Mouse (Mus musculus) left cerebral cortex, adult 18-20 months (tissue): Measurements from ENCODE around the gene Pth2r. TPM values are rescaled to one million over a fixed set of nuclear protein-coding genes. Genes with fewer than 3 reads are reported as not detected.

Source experiments
- DNase-seq, 2 experiments: peaks; one replicate each; pipeline ENCODE4 v3.0.0; 2021 to 2022; ENCODE audit warnings: low spot score in 2 of 2, mixed read lengths in 1 of 2
- long read RNA-seq, 2 experiments: library from polyadenylated mRNA; stranded (forward); transcript quantifications; one replicate each; pipeline ENCODE4 v2.0.0; 2021
- total RNA-seq, 2 experiments: library from RNA; stranded (reverse); gene quantifications; 2 replicates each; pipeline ENCODE4 v1.2.3; 2021

The Pth2r gene
- total RNA-seq: 1 to 10 TPM; 1.7 to 1.9 TPM
- long read RNA-seq, experiment 1, partial matches to known transcripts: 0 of 3 reads
- long read RNA-seq, experiment 1, other reads (novel, unspliced or antisense): 2 of 3 reads
- long read RNA-seq, experiment 2, partial matches to known transcripts: 0 of 3 reads
- long read RNA-seq, experiment 2, other reads (novel, unspliced or antisense): 0 of 3 reads

DNA sequence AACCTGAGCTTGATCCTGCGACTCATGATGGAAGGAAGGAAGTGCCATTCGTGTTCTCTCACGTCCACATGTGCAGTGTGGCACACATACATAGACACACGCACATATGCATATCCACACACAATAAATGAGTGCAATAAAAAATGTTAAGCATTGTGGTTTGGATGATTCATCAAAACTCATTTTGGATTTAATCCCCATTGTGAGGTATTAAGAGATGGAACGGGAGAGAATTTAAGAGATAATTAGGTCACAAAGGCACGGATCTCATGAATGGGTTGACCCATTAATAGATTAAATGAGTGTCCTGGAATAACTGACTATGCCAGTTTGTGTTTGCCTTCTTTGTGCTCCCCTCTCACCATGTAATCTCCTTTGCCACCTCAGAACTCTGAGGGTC, at the start of gene Pth2r:
Pth2r (plus strand) TSS at position 301 of the 400 bp plus-strand sequence.
- no peak for DNase-seq

DNA sequence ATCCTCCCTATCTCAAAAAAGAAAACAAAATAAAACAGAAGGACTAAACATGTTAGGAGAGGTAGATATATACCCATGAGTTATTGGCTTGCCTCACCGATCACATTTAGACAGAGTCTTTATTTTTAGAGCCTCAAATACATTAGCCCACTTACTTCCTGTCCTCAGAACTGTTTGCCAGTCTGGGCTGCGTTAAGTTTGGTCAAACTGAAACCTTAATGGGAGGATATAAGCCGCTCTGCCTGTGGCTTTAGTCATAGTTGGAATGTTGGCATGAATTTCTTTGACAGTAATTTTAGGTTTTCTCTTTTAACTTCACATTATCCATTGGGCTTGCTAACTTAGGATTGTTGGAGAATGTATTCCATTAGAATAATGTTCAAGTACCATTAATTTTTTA, 44.1 kb upstream of the Pth2r start:
- no peak for DNase-seq

DNA sequence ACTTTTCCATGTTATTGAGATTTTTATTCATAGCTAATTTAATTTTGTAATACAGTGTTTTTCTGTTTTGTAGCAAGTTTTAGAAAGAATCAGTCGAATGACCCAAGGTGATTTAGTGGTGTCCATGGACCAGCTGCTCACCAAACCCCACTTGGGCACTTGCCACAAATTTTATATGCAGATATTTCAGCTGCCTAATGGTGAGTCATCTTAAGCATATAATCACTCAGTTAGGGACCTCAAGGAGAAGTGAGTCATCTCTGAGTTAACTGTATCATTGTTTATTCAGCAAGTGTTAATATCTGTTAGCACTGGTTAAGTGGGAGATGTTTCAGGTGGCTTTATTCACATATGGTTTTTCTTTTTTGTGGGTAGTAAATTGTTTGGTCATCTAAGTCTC, 36.2 kb upstream of the Pth2r start:
- DNase-seq: no peak

DNA sequence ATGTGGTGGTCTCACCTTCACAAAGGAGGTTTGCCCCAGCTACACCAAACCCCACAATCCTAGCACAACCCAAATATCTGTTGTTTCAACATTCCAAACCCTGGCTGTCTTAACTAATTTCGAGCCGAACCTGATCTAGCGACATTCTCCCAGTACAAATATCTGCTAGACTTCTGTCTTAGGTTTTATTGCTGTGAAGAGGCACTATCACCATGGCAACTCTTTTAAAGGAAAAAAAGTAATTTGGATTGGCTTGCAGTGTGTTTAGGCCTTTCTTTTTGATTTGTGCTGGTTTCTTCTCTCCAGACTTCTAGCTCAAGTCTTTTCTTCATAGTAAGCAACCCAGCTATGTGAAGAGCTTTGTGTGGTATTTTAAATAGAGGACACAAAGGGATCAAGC, 1.4 kb upstream of the Pth2r start:
- DNase-seq: no peak

DNA sequence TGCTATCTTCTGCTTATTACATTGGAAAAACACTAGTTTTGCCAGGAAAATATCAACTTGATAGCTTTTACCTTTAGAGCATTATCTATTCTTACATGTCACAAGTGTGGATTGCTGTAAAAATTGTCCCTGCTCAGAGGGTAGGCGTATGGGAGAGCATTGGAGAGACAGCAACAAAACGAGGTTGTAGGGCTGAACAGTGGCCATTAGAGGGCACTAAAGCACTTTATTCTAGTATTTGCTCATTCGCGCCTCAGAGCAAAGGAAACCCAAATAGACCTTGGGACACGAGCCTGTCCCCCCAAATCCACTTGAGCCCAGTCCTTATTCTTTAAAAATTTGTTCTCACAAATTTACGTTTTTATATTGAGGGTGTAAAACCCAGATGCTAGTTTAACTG, 910 bp downstream of the Pth2r start:
- DNase-seq: peak; percentile 59 to 60

DNA sequence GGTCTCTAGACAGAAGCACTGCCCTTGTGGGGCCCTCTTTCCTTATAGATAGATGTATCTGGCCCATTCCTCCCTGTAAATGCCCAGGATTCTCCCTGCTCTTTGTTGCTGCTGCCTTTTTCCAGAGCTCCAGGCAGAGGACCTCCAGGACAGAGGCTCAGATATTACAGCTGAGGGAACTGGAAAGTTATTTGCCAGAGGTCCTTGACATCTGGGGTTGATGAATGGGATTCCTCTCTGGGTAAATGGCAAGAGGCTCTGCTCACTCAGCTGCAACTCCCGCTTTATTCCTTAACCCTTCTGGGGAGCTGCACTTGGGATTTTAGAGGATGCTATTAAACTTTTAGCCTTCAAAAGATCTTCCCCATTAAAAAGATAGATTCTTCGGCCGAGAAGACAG, 26.6 kb downstream of the Pth2r start:
- DNase-seq: no peak

DNA sequence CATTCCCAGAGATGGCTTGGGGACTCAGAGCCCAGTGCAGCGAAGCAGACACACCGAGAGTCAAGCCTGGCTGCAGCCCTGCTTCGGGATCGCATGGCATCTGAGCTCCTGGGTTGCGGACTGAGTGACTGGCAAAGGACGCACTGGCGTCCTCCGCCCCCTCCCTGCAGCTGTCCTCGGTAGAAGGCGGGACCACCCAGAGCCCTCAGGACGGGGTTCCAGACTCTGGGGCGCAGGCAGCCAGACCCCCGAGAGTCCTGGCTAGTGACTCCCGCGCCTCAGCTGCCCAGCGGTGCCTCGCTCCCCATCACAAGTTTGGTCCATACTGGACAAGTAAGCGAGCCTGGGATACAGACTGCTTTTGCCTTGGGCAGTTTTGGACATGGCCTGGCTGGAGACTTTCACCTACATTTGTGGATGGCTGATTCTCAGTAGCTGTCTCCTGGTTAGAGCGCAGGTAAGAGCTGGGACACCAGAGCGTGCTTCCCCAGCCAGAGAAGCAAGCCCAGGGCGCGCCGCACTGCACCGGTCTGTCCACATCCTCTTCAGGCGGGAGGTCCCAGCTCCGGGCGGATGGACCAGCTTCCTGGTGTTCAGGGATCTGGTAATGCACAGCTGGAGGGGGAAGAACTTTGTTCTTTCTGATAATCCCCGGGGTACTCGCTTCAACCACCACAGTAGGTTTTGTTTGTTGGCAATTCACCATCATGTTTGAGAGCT, 29.5 kb downstream of the Pth2r start:
- peak; percentile 13 to 14 for DNase-seq

DNA sequence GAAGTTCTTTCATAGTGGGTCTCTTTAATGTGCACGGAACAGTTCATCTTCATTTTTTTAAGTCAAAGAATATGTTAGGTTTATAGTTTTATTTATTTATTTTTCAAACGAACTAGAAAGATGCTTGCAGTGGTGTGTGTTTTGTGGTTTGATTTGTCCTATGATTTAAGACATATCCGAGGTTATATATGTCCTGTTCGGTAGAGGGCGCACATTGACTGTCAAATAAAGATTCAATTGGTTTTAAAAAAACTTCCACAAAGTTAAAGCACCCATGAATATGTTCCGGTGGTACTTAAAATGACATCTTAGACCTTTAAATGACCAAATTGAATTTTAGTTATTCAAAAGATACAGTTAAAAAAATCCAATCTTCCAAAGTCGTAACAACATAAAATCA, 30.3 kb downstream of the Pth2r start:
- DNase-seq: peak; percentile 37 to 55

DNA sequence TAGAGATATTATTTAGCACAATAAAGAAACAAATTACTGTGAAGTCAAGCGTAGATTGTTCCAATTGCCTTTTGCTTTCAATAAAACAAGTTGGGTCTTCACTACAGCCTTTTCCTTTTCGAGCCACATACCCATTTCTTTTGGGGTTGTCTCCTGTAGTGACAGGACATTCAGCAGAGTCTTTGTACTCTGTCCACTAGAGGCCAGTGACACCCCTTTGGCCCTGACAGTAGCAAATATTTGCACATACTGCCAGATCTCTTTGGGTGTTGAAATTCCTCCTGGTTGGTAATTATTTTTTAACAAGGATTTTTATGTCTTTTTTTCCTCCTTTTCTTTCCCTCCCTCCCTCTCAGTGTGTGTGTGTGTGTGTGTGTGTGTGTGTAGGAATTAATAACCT, 31.0 kb downstream of the Pth2r start:
- DNase-seq: no peak

DNA sequence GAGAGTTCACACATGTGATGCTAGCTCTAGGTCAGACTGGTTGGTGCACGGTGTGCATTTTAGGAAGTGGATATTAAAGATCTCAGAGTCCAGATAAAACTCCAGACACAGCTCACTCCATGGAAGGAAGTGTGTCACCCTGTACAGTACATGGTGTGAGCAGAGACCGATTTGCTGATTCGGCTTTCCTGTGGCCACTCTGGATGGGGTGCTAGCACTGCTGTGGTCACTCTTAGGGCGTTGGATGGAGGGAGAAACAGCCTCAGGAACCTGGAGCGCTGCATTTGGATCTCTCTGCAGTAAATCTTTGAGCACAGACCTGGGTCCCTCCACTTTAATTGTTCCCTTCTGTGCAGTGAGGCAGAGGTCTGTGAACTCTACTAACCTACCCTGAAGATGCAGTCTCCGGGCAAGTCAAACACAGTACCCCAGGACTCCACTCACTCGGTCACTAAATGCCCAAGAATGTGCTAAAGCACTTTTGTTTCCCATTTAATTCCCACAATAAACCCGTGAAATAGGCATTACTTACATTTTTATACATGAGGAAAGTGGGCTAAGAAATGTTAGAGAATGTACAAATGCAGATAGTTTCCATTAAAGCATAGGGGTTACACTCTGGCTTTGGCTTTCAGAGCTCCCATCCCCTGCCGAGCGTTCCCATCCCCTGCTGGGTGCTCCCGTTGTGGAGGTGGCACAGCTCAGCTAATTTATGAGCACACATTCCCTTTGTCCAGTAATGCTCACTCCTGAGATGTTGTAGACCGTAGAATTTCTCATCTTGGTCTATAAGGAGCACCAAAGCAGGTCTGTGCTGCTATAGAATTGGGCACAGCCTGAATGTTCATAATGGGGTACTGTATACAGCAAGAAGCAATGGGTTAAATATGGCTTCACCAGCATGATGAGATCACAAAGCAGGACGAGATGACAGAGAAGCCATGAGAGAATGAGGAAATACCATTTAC, 32.5 kb downstream of the Pth2r start:
- DNase-seq: no peak

DNA sequence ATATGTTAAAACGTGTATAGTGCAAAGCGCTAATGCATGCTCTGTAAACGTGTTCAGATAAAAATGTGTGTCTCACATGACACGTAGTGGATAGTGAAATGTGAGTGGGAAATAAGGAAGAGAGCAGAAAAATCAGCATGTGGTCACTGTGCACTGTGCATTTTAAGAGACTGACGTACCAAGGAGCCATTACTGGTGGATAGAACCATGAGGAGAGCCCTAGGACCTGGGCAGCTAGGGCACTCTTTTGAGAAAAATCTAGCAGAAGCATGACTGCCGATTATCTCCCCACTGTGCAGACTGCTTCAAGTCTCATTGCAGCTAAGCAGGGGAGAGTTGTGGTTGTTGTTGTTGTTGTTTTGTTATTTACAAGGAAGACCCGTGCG, 33.2 kb downstream of the Pth2r start:
- DNase-seq: no peak

DNA sequence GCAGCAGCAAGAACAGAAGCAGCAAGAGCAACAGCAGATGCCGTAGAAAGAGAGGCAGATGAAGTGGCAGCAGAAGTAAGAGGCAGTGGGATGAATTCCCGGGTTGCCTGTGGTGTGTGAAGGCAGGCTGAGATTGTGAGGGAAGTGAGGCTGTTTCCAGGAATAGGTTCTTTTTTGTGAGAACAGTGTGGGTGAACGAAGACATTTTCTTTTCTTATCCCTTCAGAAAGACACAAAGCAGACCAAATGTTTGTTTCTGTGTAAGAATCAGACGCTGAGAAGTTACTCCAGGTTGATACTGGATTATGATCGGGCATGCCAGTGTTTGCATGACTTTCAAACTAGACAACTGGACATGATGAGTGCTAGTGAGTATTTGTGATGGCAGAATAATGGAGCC, 52.2 kb downstream of the Pth2r start:
- peak; percentile 50 to 61 for DNase-seq

DNA sequence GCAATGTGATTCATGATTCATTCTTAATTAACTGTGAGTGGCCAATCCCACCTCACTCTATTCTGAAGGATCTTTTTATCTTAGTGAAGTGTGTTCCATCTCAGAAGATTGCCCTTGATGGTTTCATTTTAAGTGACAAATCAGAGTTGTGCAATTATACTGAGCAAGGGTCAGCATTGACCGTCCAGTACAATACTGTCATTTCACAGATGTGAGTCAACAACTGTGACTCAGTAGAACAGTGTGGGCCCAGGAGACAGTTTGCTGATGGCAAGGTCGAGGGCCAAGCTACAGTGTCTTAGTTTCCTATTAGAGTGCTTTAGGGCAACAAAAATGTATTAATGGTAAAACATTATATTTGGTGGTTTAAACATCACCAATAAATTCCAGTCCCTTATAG, 55.9 kb downstream of the Pth2r start:
- no peak for DNase-seq

DNA sequence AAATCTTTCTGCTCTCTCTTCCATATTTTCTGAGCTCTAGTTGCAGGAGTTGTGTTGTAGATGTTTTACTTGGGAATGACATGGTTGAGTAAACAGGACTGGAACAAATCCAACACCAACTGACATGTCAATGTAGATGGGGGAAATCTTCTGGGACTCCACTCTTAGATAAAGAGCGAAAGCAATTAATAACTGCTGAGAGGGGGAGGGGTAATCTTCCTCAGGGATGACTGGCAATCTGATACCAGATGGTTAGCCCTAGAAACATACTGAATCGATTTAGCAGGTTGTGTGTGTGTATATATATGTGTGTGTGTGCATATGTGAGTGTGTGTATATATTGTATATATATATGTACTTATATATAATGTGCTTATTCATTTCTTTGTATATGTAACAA, 58.4 kb downstream of the Pth2r start:
- DNase-seq: no peak

DNA sequence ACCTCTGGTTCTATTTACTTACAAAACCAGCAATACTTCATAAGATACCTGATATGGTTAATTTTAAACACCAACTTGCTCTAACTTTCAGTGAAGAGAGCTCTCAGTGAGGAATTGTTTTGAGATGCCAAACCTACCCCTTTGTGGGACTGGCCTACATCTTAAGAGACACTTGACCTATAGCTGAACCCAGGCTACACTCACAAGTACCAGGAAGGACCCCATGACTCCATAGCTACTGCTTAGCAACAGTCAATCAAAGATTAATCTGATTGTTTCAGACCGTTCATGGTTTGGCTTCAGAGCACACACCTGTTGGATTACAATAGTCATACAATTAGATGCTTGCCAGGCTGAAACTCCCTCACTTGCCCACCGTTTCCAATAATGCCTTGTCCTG, 71.1 kb downstream of the Pth2r start:
- no peak for DNase-seq

DNA sequence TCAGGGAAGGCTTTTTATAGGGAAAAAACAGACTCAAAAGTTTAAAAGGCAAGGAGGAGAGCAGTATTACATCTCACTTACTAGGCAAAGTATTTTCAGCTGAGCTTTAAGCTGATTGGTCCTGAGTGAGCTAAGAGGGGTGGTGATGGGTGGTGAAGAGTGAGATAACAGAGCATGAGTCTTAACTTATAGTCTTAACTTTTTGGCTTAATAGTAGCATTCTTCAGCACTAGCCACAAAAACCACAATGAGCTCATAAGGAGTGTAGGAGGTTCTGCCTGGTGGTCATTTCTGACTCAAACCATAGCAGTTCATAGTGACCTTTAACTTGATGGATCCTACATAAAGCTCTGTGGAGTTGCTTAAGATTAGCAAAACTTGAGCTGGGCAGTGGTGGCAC, 72.3 kb downstream of the Pth2r start:
- no peak for DNase-seq

DNA sequence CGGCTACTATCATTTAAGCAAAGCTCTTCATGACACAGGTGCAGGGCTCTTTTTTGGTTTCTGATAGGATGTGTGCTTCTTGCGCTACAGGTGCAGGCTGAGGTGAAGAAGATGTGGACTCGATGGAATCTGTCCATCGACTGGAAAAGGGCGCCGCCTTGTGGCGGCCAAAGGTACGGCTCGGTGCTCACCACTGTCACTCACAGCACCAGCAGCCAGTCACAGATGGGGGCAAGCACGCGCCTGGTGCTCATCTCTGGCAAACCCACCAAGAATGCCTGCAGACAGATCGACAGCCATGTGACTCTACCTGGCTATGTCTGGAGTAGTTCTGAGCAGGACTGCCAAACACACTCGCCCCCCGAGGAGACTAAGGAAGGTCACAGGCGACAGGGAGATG, 106.5 kb downstream of the Pth2r start:
- peak; percentile 36 to 38 for DNase-seq

DNA sequence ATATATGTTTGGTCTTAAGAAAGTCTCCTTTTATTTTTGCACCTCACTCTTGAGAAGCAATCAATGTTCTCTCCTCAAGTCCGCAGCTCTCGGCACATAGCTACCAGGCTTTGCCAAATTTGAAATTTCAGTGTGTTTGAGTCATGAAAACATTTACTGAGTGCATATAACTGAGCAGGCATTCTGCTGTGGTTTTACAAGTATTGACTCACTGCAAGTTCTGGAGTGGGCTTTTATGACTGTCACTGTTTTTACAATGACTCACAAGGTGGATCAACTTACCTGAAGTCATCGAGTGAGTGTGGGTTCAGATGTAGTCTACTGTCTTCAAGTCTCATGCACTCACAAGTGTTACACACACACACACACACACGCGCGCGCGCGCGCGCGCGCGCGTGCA, 107.8 kb downstream of the Pth2r start:
- DNase-seq: no peak

DNA sequence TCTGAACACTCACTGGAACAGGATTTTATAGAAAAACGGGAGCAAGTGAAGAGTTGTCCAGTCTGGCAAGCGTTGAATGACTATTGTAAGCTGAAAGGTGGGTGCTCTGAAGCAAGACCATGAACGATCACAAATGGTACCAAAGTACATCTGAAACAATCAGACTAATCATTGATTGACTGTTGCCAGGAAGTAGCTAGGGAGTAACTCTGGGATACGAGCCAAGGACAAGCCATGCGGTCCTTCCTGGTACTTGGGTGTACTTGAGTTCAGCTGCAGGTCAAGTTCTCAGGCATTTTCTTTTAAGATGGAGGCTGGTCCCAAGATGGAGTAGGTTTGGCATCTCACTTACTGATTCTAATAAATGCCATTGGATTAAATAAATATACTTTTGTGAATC, 125.6 kb downstream of the Pth2r start:
- DNase-seq: no peak

DNA sequence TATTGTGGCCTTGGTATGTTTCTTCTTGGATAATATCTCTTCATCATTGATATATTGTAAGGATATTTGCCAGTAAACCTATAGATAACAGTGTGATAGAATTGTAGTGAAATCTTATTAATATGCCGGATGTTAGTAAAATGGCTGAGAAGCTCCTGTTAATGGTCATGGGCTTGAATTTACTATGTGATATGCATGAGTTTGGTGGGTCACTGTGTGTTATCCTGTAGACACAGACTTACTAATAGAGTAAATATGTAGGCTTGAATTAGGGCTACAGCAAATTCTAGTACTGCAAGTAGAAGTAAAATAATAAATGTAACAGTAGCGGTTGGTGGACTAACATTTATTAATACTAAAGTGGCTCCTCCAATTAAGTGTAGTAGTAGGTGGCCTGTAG, 139.1 kb downstream of the Pth2r start:
- DNase-seq: no peak

DNA sequence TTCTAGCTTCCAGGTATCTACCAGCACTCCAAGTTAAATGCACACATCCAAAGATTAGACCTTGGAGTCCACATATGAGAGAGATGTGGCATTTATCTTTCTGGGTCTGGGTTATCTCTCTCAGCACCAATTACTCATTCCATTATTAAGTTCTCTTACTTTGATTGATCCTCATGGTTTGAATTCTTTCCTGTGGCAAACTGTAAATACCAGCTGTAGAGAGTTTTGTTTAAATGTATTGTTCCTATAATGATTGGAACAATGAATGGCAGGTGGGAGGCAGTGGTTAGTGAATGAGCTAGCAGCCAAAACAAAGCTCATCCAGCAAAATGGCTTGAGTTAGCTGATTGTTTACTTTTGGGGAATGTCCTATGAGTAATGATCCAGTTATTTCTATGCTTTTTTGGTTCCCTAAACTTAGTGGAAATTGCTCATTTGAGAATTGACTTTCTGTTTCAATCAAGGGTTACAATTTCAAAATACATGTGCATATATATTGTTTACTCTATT, 140.7 kb downstream of the Pth2r start:
- no peak for DNase-seq
